Comparison of ENCODE assay signal across 23 mouse cellular contexts in genomic region chr17:28447789-28448188, GRCm38 (mm10).
A peak's percentile ranks its signal among the peaks of the same experiment; 100 is the strongest.
DNase-seq lines count a peak whose midpoint lies in the region; ATAC-seq and TF ChIP-seq lines count a peak whose summit lies in the region.
"Had no signal": no experiment of that assay in that cellular context is flagged by ENCODE, and none has a peak within 500 bp of the region (broad histone marks: within the 10 kb centered on the region; RNA-seq: fewer than 3 reads in every experiment).

No protein-coding gene starts in this region.

- no peak for ATAC-seq in kidney, embryonic 14.5 days (ENCODE audit: low FRiP score, low TSS enrichment)
- ATAC-seq in liver, embryonic 15.5 days (ENCODE audit: insufficient read depth): no peak
- no peak for ATAC-seq in liver, embryonic 11.5 days (replicated peaks; ENCODE audit: low FRiP score)
- ATAC-seq in stomach, postnatal 0 days (ENCODE audit: low FRiP score, low TSS enrichment): 0 out of 2 replicates have a peak, but pooled peaks have one; percentile 26
- ATAC-seq: forebrain, postnatal 0 days; intestine, embryonic 15.5 days had no signal

- H3K4me1 ChIP-seq in kidney, adult 2 months (ENCODE audit: control insufficient read depth, insufficient read depth, low read length): peaks cover 45% of the 10 kb centered on the region
- H3K4me1 ChIP-seq in kidney, embryonic 14.5 days (ENCODE audit: control insufficient read depth, insufficient read depth, low read length): peaks cover 3% of the 10 kb centered on the region; the same call in 1 of the 2 replicates
- peaks cover 27% of the 10 kb centered on the region for H3K4me1 ChIP-seq in liver, embryonic 15.5 days (replicated peaks)
- peaks cover 7% of the 10 kb centered on the region for H3K4me1 ChIP-seq in liver, embryonic 11.5 days (replicated peaks; ENCODE audit: control insufficient read depth, insufficient read depth, low read length)
- no peaks in the 10 kb centered on the region for H3K4me1 ChIP-seq in stomach, postnatal 0 days (replicated peaks; ENCODE audit: control insufficient read depth, insufficient read depth)

- WGBS in kidney, adult 2 months: 43% methylated on average over 7 of the region's 7 CpGs
- WGBS in kidney, embryonic 14.5 days: 75% methylated on average over 7 of the region's 7 CpGs
- 58% methylated on average over 7 of the region's 7 CpGs for WGBS in liver, embryonic 15.5 days (ENCODE audit: insufficient replicate concordance)
- 75% methylated on average over 7 of the region's 7 CpGs for WGBS in liver, embryonic 11.5 days
- 55% methylated on average over 7 of the region's 7 CpGs for WGBS in stomach, postnatal 0 days

- H3K36me3 ChIP-seq in kidney, adult 2 months (ENCODE audit: control insufficient read depth, insufficient read depth, low read length): no peaks in the 10 kb centered on the region
- H3K36me3 ChIP-seq in kidney, embryonic 14.5 days (ENCODE audit: control insufficient read depth, insufficient read depth, low read length): no peaks in the 10 kb centered on the region; the same call in 1 of the 2 replicates
- H3K36me3 ChIP-seq in liver, embryonic 15.5 days (replicated peaks): no peaks in the 10 kb centered on the region
- no peaks in the 10 kb centered on the region for H3K36me3 ChIP-seq in liver, embryonic 11.5 days (ENCODE audit: control insufficient read depth, insufficient read depth, low read length)
- no peaks in the 10 kb centered on the region for H3K36me3 ChIP-seq in stomach, postnatal 0 days (ENCODE audit: control insufficient read depth, insufficient read depth, low read length)
- H3K36me3 ChIP-seq: embryonic facial prominence, embryonic 13.5 days; forebrain, embryonic 10.5 days; intestine, embryonic 15.5 days had no signal

- no peak for TF ChIP-seq EP300 in stomach, postnatal 0 days (optimal IDR thresholded peaks at IDR 0.05)

- no peak overlapping the region for H3K9ac ChIP-seq in kidney, embryonic 14.5 days (ENCODE audit: low read depth, low read length)
- H3K9ac ChIP-seq in liver, embryonic 15.5 days: no peak overlapping the region
- H3K9ac ChIP-seq in liver, embryonic 11.5 days (ENCODE audit: low read depth, low read length): no peak overlapping the region
- H3K9ac ChIP-seq in stomach, postnatal 0 days (ENCODE audit: low read length): no peak overlapping the region
- H3K9ac ChIP-seq: embryonic facial prominence, embryonic 13.5 days; forebrain, postnatal 0 days; hindbrain, embryonic 14.5 days; intestine, embryonic 15.5 days; liver, embryonic 14.5 days had no signal

- peak overlapping the region; percentile 59 for H3K27ac ChIP-seq in kidney, adult 2 months (ENCODE audit: insufficient read depth, low read depth, low read length)
- no peak overlapping the region for H3K27ac ChIP-seq in kidney, embryonic 14.5 days (ENCODE audit: low read depth, low read length)
- 0 out of 2 replicates have a peak overlapping the region, but pooled peaks have one; percentile 29 for H3K27ac ChIP-seq in liver, embryonic 15.5 days (replicated peaks)
- no peak overlapping the region for H3K27ac ChIP-seq in liver, embryonic 11.5 days (ENCODE audit: low read depth, low read length)
- H3K27ac ChIP-seq in stomach, postnatal 0 days (replicated peaks): 0 out of 2 replicates have a peak overlapping the region, but pooled peaks have one; percentile 13
- H3K27ac ChIP-seq: embryonic facial prominence, embryonic 13.5 days; forebrain, embryonic 10.5 days; hindbrain, embryonic 14.5 days; intestine, embryonic 15.5 days; left cerebral cortex, adult 2 months; liver, embryonic 14.5 days had no signal

- TF ChIP-seq CTCF in kidney, adult 2 months (conservative IDR thresholded peaks at IDR 0.05; ENCODE audit: insufficient read depth, insufficient read length, low read depth, low read length): no peak
- no peak for TF ChIP-seq CTCF in stomach, postnatal 0 days (IDR thresholded peaks at IDR 0.05; ENCODE audit: low read depth)

- DNase-seq in kidney, adult 2 months: peak; percentile 78
- DNase-seq in liver, embryonic 11.5 days (ENCODE audit: low spot score): no peak
- peak; percentile 55 for DNase-seq in brain, adult 2 months (ENCODE audit: low read depth, low spot score)
- no peak for DNase-seq in stomach, postnatal 0 days (ENCODE audit: low spot score)
- no peak for DNase-seq in heart, postnatal 25 days (ENCODE audit: low spot score)
- DNase-seq in adrenal gland, postnatal 10 days: no peak
- DNase-seq: cerebellum, adult 9-11 months; forebrain, postnatal 0 days; heart, postnatal 10 days; layer of hippocampus, adult 9-11 months; left cerebral cortex, postnatal 4 days; lung, postnatal 10 days; midbrain, embryonic 14.5 days; thymus, postnatal 25 days had no signal

- no peaks in the 10 kb centered on the region for H3K27me3 ChIP-seq in kidney, adult 2 months (replicated peaks; ENCODE audit: control insufficient read depth, insufficient read depth, low read length)
- H3K27me3 ChIP-seq in kidney, embryonic 14.5 days (ENCODE audit: control insufficient read depth, insufficient read depth, low read length): no peaks in the 10 kb centered on the region
- H3K27me3 ChIP-seq in liver, embryonic 15.5 days: no peaks in the 10 kb centered on the region
- H3K27me3 ChIP-seq in liver, embryonic 11.5 days (replicated peaks; ENCODE audit: control insufficient read depth, insufficient read depth, low read length): no peaks in the 10 kb centered on the region
- no peaks in the 10 kb centered on the region for H3K27me3 ChIP-seq in stomach, postnatal 0 days (ENCODE audit: control insufficient read depth, insufficient read depth, low read length)
- H3K27me3 ChIP-seq: embryonic facial prominence, embryonic 13.5 days; intestine, embryonic 15.5 days had no signal

- no peak for TF ChIP-seq POLR2A in kidney, adult 2 months (IDR thresholded peaks at IDR 0.05; ENCODE audit: low read depth, low read length)

- H3K4me2 ChIP-seq in kidney, embryonic 14.5 days (replicated peaks; ENCODE audit: low read depth, low read length): no peak overlapping the region
- no peak overlapping the region for H3K4me2 ChIP-seq in liver, embryonic 15.5 days
- H3K4me2 ChIP-seq in liver, embryonic 11.5 days: no peak overlapping the region
- no peak overlapping the region for H3K4me2 ChIP-seq in stomach, postnatal 0 days (replicated peaks; ENCODE audit: low read depth)
- H3K4me2 ChIP-seq: embryonic facial prominence, embryonic 13.5 days; heart, embryonic 11.5 days; hindbrain, embryonic 14.5 days; intestine, embryonic 15.5 days had no signal

- H3K9me3 ChIP-seq in kidney, embryonic 14.5 days (ENCODE audit: control insufficient read depth, low read length): no peaks in the 10 kb centered on the region
- no peaks in the 10 kb centered on the region for H3K9me3 ChIP-seq in liver, embryonic 15.5 days (replicated peaks)
- H3K9me3 ChIP-seq in liver, embryonic 11.5 days (ENCODE audit: control insufficient read depth, low read length): no peaks in the 10 kb centered on the region
- no peaks in the 10 kb centered on the region for H3K9me3 ChIP-seq in stomach, postnatal 0 days (ENCODE audit: control insufficient read depth, low read length)
- H3K9me3 ChIP-seq: embryonic facial prominence, embryonic 13.5 days; forebrain, embryonic 10.5 days; intestine, embryonic 15.5 days had no signal

- no peak overlapping the region for H3K4me3 ChIP-seq in kidney, adult 2 months (ENCODE audit: insufficient read depth, low read depth, low read length)
- H3K4me3 ChIP-seq in kidney, embryonic 14.5 days (ENCODE audit: low read length): no peak overlapping the region
- H3K4me3 ChIP-seq in liver, embryonic 15.5 days (replicated peaks): no peak overlapping the region
- no peak overlapping the region for H3K4me3 ChIP-seq in liver, embryonic 11.5 days (ENCODE audit: low read depth, low read length)
- no peak overlapping the region for H3K4me3 ChIP-seq in stomach, postnatal 0 days (ENCODE audit: low read depth, low read length)
- H3K4me3 ChIP-seq: embryonic facial prominence, embryonic 13.5 days; forebrain, embryonic 10.5 days; intestine, embryonic 15.5 days; left cerebral cortex, adult 2 months had no signal

- intact Hi-C loops in heart, postnatal 25 days (cut with DNase I): no loop called here

Comparison
In these comparisons a context has a peak if more than half of its experiments do, and no peak if none do; other contexts are left out.
1. H3K27ac ChIP-seq: peak in kidney, adult 2 months (single experiment), liver, embryonic 15.5 days (single experiment) and stomach, postnatal 0 days (single experiment); none in kidney, embryonic 14.5 days (single experiment) and liver, embryonic 11.5 days (single experiment).
2. DNase-seq: peak in kidney, adult 2 months (single experiment) and brain, adult 2 months (single experiment); none in liver, embryonic 11.5 days (single experiment), stomach, postnatal 0 days (single experiment), heart, postnatal 25 days (single experiment) and adrenal gland, postnatal 10 days (single experiment).